Mouse (Mus musculus) megakaryocyte progenitor cell, adult 5-6 weeks (primary cell): ENCODE measurements around the gene Smc4. TPM values are rescaled to one million over a fixed set of nuclear protein-coding genes. Genes with fewer than 3 reads are reported as not detected.
A peak's percentile ranks its signal among the peaks of the same experiment; 100 is the strongest.

Experiments used
- ATAC-seq: replicated peaks from 2 replicates; pipeline ENCODE4 v1.8.0; 2016; ENCODE audit warnings: mild to moderate bottlenecking, moderate TSS enrichment, inconsistent platforms; ENCODE audit not compliant: poor library complexity
- total RNA-seq, 2 experiments: library from RNA; stranded (forward) in 1 of 2; stranded (reverse) in 1 of 2; fragments of 157-497, 149-512 nt in 1 of 2; fragments of 200-1000 nt in 1 of 2; gene quantifications; 2 replicates each; pipeline versions ENCODE4 v1.2.3 to v1.2.4; 2015 to 2017

Smc4 gene
- total RNA-seq (2015) (350 and 351 TPM in 2 replicates), total RNA-seq (2017) (603 and 719 TPM in 2 replicates)

- ATAC-seq, result peak; percentile 85
Measured at GRCm38 (mm10) chr3:69004437-69005337, at the start of gene Smc4, which contains the start of gene Ift80. Gene Smc4 (plus strand): TSS chr3:69004738. Gene Ift80 (minus strand): TSS chr3:69004570.

- ATAC-seq, result peak; percentile 32
Measured at GRCm38 (mm10) chr3:68956454-68956853, 48.1 kb upstream of the Smc4 start.

GRCm38 (mm10) chr3:68957413-68957812, 47.1 kb upstream of the Smc4 start:
- peak; percentile 87 for ATAC-seq

DNA sequence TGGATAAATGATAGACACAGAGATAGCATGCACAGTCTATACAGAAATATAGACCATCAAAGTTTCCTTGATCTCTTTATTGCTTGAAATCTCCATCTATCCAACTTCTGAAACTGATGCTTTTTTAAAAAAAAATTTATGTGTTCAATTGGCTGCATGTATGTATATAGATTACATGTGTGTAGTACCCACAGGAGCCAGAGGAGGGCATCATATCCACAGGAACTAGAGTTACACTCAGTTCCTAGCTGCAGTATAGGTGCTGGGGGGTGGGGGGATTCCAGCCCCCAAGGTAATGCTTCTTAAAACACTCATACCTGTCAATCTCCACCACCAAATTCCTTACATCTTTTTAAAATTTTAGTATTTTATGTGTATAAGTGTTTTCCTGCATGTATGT, 39.9 kb upstream of the Smc4 start:
- ATAC-seq, result peak; percentile 80

GRCm38 (mm10) chr3:68966527-68967285, 37.8 kb upstream of the Smc4 start:
- no peak for ATAC-seq

DNA sequence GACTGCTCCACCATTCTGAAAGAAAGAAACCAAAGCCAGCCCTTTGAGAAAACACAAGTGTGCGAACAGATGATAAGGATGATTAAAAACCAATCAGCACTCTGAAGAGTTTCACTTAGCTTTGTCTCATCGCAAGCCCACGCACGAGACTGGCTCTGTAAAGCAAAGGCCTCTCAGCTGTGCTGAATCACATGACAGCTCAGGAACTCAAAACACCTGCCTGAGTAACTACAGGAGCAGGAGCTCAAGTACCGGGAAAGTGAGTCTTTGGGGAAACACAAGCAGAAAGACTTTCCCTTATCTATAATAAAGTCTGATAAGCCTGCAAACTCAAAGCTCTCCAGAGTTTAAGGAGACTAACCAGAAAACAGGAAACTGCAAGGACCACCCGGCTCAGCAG, 37.1 kb upstream of the Smc4 start:
- ATAC-seq, result peak; percentile 70

- ATAC-seq, result no peak
Measured at GRCm38 (mm10) chr3:68969091-68969590, 35.4 kb upstream of the Smc4 start.

- no peak for ATAC-seq
Measured at GRCm38 (mm10) chr3:68973574-68973973, 31.0 kb upstream of the Smc4 start.

DNA sequence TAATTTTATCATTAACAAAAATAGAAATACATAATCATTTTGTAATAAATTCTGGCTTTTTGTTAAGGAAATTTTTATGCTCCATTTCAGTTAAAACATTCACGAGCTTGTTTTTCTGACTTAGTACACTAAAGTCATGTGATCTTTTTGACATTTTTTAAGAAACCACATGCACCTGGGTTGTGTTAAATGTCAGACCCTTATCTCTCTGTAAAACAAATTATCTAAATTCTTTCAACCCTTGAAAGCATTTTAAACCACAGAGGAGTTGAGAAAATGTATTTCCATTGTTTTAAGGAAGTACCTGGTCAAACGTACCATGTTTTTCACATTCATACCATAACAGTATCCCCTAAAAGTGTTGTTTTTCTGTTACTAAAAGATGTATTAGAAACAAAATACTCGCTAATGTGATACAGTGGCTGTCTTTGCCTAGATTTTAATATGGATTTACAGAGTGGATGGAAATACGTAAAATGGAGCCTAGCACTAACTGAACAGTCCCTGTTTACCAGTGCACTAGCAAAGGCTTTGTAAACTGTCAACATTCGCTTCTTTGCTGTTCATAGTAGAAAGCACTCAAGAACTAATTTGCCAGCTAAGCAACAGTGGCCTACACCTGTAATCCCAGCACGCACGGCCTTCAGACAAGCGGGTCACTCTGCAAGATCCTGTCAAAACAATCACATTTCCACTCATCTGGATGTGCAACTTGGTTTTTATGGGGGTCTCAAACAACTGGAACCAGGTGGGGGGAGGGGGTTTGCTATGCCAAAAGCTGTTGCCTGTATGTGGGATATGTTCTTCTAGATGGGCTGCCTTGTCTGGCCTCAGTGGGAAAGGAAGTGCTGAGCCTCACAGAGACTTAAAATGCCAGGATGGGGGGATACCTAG, 29.7 kb upstream of the Smc4 start:
- no peak for ATAC-seq

GRCm38 (mm10) chr3:68975533-68976490, 28.7 kb upstream of the Smc4 start:
- ATAC-seq, result peak; percentile 49

DNA sequence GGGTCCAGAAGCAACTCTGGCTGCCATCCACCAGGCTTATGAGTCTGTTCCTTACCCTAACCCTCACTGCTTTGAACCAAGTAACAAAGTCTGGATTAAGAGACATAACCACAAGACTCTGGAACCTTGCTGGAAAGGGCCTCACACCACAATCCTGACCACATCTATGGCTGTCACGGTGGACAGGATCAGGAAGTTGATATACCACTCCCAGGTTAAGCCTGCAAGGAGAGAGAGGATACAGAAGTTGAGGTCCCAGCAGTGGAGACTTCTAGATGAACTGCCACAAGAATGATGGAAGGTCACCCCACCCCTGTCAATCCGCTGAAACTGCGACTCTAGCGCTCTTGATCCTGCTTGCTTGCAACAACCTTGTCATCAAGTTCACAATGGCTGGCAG, 26.8 kb upstream of the Smc4 start:
- peak; percentile 21 for ATAC-seq

DNA sequence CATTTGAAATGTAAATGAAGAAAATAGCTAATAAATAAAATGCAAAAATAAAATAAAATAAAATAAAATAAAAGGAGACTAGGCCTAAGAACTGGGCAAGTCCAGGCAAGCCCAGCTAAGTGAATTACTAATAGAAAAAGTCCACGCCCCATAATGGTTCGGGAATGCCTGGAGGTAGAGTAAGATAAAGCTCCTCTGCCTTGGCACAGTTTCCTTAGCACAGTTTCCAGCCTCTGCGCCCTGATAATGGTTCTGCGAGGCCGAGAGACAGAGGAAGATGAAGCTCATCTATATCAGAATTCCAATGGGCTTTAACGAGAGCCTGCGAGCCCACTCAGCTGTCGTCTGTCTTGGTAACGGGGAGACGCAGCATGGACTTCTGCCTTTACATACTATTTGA, 25.4 kb upstream of the Smc4 start:
- peak; percentile 68 for ATAC-seq

DNA sequence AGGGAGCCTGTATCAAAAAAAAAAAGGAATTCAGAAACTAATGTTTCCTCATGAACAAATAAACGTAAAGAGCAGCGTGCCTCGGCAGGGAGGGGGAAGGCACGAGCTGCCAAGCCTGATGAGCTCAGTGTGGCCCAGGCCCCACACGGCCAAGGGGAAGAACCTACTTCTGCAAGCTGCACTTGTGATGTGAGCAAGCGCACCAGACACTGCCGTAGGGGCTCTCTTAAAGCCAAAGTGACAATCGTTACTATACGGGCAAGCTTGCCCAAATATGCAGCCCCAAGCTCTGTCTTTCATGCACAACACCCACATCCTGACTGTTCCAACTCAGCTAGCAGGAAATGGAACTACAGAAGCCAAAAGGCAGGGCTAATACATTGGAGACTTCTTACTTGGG, 23.6 kb upstream of the Smc4 start:
- peak; percentile 65 for ATAC-seq

DNA sequence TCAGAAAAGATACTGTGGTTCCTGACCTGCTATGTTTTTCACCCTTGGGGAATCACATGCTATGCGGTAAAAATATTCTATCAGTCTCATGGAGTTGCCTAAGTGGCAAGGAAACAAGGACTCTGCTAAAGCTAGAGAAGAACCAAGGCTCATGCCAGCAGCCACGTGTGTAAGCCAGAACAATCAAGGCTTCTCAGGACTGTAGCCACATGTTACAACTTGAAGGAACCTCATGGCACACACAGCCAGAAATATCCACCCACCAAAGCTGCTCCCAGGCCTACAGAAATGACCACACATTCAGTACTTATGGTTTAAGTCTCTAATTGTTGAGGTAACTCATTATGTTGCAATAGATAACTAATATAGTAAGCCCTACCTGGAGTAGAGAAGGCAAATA, 18.0 kb upstream of the Smc4 start:
- ATAC-seq, result no peak

DNA sequence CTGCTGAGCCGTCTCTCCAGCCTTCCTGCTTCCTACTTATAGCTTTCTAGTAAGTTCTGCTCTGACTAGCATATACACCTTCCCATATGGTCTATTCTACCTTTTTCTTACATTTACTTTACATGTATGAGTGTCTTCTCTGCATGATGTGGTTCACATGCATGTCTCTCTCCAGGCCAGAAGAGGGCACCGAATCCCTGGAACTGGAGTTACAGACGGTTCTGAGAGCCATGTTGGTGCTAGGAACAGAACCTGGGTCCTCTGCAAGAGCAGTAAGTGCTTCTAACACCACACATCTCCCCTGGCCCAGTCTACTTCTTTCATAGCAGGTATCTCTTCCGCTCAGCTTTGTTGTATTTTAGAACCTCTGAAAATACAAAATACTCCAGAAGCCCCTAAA, 1.8 kb upstream of the Smc4 start:
- ATAC-seq, result no peak

GRCm38 (mm10) chr3:69004055-69004436, 492 bp upstream of the Smc4 start:
- no peak for ATAC-seq

DNA sequence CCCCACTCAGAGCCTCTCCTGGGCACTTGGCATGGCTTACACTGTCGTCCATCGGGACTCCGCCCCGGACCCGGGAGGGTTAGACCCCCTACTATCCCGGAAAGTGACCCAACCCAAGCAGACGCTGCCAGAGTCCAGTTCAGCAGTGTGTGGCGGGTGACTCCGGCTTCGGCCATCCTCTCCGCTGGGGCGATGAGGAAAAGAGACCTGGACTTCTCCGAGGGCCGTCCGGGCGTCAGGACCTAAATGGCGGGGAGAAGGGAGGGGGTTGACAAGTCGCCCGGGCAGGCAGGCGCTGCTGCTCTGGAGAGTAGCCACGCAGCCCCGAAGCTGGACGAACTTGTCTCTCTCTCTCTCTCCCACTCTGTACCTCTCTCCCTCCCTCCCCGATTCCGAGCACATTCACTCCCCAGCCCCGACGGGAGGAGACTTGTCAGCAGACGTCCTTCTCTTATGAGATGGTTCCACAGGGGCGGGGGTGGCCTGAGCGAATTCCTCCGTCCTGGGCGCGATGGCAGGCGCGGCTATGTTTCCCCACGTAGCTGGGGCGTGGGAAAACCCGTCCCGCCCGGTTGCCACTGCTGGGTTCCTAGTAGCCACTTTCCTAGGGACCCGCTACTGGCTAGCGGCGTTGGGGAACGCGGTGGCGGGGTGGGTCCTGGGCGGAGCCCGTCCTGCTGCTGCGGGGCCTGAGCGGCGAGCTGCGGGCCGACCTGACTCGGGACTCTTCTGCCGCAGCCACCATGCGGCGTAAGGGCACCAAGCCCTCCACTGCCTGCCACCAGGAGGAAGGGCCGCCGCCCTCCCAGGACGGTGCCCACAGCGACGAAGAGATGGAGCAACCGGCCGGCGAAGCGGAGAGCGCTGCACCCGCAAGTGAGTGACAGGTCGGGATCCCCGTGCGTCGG, 1.1 kb downstream of the Smc4 start:
- peak; percentile 50 for ATAC-seq

GRCm38 (mm10) chr3:69006246-69006760, 1.8 kb downstream of the Smc4 start:
- ATAC-seq, result no peak
